Mouse (Mus musculus) E14TG2a.4 (cell line): Measurements from ENCODE around the gene Plcb1.

Experiments
- CTCF ChIP-seq: conservative IDR thresholded peaks from 2 replicates; pipeline ENCODE4 v1.5.1; 2014; ENCODE audit warnings: low read length
- NANOG ChIP-seq: IDR thresholded peaks from 2 replicates; pipeline ENCODE4 v1.6.1; 2014; ENCODE audit warnings: borderline replicate concordance, low read length, mixed read lengths
- POU5F1 ChIP-seq: IDR thresholded peaks from 2 replicates; pipeline ENCODE4 v1.6.1; 2014; ENCODE audit warnings: low read length, borderline replicate concordance

- no peak for TF ChIP-seq CTCF
- no peak for TF ChIP-seq NANOG
- no peak for TF ChIP-seq POU5F1
Observed at GRCm38 (mm10) chr2:135300480-135300879, 514.6 kb downstream of the Plcb1 start.
